Mouse (Mus musculus): ENCODE results near the gene Fxyd7. TPM values are rescaled to one million over a fixed set of nuclear protein-coding genes. Genes with fewer than 3 reads are reported as not detected.

Gene Fxyd7
- total RNA-seq, 2 experiments from 2014 or later = 0.98 to 2.4 TPM

DNA sequence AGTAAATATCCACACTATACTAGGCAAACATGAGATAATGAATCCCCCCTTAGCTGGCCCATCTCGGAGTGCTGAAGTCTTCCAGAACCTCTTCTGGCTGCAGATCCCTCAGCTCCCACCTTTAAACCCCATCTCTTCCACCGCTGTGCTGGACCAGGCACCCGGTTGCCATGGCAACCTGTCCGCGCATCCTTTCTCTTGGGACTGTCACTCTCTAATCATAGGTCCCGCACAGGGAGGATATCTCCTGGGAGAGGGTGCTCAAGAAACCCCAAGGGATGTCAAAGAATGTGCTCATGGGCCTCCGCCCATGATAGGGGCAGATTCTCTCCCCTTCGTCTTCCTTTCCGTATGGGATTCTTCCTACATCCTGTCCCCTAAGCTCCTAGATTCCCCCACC is 346 bp downstream of the Fxyd7 start:
- peak; percentile 25 for DNase-seq

DNA sequence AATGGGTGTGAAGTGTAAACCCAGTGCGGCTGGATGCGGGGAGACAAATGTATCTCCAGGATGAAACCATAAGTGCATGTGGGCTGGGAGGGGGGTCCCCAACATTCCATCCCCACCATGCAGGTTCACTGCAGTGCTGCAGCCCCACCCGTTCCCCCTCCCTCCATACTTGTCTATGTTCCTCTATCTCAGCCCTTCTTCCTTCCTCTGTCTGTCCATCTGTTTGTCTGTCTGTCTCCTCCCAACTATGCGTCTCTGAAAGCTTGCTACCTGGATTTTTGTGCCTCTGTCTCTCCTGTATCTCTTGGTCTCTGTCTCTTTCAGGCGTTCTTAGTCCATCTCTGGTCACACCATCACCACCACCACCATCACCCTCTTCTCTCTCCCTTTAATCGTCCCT is 780 bp downstream of the Fxyd7 start:
- no peak for DNase-seq

DNA sequence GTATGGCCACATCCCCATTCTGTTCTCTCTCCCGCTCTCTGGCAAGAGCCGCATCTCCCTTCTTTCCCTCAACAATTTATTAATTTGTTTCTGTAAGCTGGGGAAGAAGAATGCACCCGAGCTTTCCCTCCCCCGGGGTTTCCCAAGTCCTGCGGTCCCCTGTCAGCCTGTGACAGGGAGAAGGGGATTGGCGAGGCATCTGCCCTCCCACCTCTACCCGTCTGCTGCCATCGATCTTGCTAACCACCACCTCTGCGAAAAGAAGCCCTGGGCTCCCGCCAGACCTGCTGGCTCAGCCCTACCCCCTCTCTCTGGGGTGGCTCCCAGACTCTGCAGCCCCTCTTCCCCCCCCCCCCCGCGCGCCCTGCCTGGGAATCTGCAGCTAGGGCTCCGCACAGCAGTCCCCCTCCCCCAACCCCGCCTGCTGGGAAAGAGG is 1.4 kb downstream of the Fxyd7 start:
- no peak for DNase-seq

- peak; percentile 49 for DNase-seq
These were observed 2.0 kb downstream of the Fxyd7 start for GRCm38 (mm10) chr7:31049135-31049845.

DNA sequence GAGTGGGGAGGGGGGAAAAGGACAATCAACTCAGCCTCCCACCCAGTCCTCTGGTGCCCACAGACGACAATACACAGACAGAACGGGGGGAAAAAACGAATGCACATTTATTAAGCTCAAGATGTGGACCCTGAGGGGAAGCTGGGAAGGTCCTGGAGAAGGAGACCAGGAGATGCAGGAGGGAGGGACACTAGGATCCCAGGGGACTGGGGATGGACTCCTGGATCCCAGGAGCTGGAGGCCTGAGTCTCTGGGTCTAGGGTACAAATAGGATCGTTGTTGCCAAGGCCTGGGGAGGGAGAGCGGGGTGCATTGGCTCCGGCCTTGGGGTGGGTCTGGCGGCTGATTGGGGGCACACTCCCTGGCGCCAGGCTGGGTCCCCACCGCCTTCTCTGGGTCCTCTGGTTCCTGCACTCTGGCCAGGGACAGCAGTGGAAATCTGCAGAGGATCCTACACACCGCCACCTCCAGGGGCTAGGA is 8.8 kb downstream of the Fxyd7 start, which contains the start of gene Fxyd5:
Fxyd5 (minus strand) TSS at position 51 of the 480 bp plus-strand sequence.
- DNase-seq = no peak

- DNase-seq = peak; percentile 73
These were observed 9.5 kb downstream of the Fxyd7 start for GRCm38 (mm10) chr7:31041662-31042315.

- no peak for DNase-seq
These were observed 10.3 kb downstream of the Fxyd7 start for GRCm38 (mm10) chr7:31041023-31041407.

GRCm38 (mm10) chr7:31040281-31041022 is 10.8 kb downstream of the Fxyd7 start:
- DNase-seq = no peak

GRCm38 (mm10) chr7:31039011-31039410 is 12.3 kb downstream of the Fxyd7 start:
- no peak for DNase-seq

- DNase-seq = no peak
These were observed 13.6 kb downstream of the Fxyd7 start for GRCm38 (mm10) chr7:31037675-31038074.

DNA sequence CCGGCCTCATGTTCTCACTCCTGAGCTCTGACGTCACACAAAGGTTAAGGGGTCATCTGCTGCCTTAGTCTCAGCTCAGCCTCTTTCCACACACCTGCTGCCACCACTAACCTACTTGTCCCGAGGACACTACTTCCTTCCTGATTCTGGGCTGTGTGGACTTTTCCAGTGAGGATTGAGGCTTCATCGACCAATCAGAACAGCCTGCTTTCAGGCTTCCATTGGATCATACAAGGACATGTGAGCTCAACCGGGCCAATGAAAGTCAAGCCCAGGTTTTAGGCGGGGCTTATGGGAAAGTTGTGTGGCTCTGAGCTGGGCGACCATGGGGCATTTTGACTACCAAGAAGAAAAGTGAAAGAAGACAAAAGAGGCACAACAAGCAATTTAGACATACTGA is 14.3 kb downstream of the Fxyd7 start:
- no peak for DNase-seq

DNA sequence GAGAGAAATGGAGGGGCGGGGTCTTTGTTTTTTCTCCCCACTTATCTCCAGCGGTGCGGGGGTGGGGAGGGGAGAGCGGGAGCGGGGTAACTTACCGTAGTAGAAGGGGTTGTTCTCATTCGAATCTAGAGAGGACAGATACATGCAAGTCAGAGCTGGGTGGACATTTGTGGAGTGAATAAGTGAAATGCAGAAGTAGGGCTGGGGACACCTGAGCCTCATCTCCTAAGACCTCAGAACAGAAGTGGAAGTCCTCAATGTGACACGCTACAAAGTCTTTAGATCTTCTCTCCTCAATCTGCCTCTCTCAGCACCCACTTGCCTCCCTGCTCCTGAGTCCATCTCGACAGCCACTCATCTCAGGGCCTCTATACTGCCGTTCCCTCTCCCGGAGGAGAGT is 16.0 kb downstream of the Fxyd7 start:
- DNase-seq = no peak

DNA sequence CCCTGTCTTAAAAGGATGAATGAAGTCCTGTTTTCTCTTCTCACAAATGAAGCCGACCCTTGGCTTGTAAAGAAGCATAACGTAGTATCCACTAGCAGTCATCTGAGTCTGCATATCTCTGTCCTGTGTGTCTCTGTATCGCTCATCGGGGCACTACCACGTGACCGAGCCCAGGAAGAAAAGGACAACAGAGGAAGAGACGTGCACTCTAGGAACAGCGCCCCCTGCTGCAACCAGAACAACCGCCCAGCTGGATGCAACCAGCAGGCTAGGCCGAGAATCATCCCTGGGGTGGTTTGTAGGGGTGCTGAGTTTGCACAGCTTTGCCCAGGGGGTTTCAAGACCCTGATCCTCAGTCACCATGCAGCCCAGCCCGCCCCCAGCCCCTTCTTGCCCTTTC is 16.5 kb downstream of the Fxyd7 start:
- DNase-seq = peak; percentile 35

- no peak for DNase-seq
These were observed 17.7 kb downstream of the Fxyd7 start for GRCm38 (mm10) chr7:31033409-31034165.

- DNase-seq = no peak
These were observed 19.5 kb downstream of the Fxyd7 start for GRCm38 (mm10) chr7:31031731-31032130.

DNA sequence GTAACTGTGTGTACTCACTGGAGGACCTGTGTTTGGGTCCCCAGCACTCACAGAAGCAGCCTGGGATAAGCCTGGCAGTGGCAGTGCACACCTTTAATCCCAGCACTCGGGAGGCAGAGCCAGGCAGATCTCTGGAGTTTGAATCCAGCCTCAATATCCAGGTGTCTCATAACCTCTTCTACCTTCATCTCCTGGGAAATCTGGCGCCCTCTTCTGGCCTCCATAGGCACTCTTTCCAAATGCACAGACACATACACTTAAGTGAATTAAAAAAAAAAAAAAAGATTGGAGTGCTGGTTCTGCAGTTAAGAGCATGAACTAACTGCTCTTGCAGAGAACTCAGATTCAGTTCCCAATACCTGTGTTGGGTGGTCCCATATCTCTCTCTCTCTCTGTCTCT is 20.6 kb downstream of the Fxyd7 start:
- DNase-seq = no peak

DNA sequence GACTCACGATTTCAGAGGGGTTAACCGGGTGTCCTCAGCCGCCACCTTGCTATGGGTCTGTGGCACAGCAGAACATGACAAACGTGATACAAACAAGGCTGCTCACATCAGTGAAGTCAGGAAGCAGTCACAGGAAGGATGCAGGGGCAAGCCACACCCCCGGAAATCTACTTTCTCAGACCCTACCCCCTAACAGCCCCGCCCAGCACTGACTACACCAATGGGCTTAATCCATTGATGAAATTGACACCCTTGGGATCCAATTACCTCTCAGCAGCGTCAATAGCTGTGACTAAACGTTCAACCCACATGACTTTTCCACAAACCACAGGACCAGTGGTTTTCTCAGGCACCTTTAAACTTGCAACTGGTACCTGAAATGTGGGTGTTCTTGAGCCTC is 22.7 kb downstream of the Fxyd7 start:
- no peak for DNase-seq

DNA sequence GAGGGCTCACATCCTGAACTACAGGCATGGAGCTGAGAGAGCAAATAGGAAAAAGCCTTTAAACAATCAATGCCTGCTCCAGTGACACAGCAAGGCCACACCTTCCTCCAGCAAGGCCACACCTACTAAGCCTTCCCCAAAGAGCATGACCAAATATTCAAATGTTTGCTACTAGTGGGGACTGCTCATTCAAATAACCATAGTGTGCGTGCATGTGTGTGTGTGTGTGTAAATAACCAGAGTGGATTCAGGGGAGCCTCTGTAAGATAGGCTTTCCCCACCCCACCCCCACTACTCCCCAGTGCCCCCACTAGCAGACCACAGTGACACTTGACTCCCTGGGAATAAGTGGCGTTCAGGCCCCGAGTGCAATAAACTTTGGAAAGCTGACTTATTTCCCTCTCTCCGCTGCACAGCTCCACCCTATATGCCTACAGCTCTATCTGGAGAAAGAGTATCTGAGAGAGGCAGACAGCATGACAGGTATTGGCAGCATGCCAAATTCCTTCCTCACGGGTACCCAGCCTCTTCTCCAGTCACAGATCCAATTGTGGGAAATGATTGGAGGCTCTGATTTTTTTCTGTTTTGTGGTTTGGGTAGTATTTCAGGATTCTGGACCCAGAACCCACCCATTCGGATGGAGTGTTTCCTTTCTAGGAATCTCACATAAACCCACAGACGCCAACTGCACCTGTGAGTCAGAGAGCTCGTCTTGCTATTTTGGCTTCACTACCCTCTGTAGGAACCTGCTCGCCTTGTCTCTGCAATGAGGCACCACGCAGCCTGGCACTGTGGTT is 34.0 kb downstream of the Fxyd7 start:
- DNase-seq = peak; percentile 54

- DNase-seq = no peak
These were observed 38.3 kb downstream of the Fxyd7 start for GRCm38 (mm10) chr7:31012971-31013370.

- DNase-seq = no peak
These were observed 42.4 kb downstream of the Fxyd7 start for GRCm38 (mm10) chr7:31008889-31009288.

- no peak for DNase-seq
These were observed 43.1 kb downstream of the Fxyd7 start for GRCm38 (mm10) chr7:31008175-31008574.

DNA sequence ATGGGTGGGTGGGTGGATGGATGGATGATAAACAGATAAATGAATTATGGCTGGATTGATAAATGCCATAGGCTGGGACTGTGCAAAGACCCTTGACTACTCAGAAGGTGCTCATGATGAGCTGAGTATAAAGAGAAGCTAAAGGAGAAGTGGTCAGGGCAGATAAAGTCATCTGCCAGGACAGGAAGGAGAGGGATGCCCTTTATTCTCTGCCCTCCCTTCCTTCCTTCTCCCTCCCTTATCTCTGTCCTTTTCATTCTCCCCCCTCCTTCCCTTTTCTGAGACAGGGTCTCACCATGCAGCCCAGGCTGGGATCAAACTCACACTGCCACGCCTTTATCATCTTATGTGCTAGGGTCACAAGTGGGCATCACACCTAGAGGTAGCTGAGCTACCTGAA is 43.5 kb downstream of the Fxyd7 start:
- no peak for DNase-seq

Data from heart, postnatal 4 days (tissue).